31 mouse cellular contexts compared by ENCODE assay signal in the genomic region with DNA sequence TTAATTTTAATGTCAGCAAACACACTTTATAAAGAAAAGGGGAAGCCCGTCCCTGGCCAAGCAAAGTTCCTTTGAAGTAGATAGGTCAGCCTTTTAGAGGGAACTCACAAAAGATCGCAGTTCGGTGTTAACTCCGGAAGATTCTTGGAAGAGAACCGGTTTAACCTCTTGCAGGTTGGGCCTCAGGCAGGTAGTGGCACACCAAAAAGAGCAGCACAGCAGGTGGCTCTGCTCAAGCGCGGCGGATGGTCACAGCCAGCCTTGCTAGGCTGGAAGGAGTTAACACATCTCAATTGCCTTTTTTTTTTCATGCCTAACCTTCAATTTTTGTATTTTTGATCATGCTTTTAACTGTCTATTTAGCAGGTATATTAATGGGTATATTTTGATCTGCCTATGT.
A peak's percentile ranks its signal among the peaks of the same experiment; 100 is the strongest.
DNase-seq lines count a peak whose midpoint lies in the region; ATAC-seq lines count a peak whose summit lies in the region.
"Had no signal": no experiment of that assay in that cellular context is flagged by ENCODE, and none has a peak within 500 bp of the region (broad histone marks: within the 10 kb centered on the region; RNA-seq: fewer than 3 reads in every experiment).

No protein-coding gene starts in this region.

- no peaks in the 10 kb centered on the region for H3K9me3 ChIP-seq in heart, embryonic 16.5 days (replicated peaks; ENCODE audit: control insufficient read depth, low read length)
- no peaks in the 10 kb centered on the region for H3K9me3 ChIP-seq in midbrain, embryonic 11.5 days (ENCODE audit: control insufficient read depth, low read length)
- H3K9me3 ChIP-seq: heart, embryonic 10.5 days; limb, embryonic 10.5 days; limb, embryonic 15.5 days; liver, embryonic 13.5 days; megakaryocyte, embryonic 14.5 days; midbrain, embryonic 13.5 days; neural tube, embryonic 15.5 days; stomach, embryonic 15.5 days had no signal

- H3K4me2 ChIP-seq in heart, embryonic 16.5 days (ENCODE audit: low read depth, low read length) = peak overlapping the region; percentile 32
- no peak overlapping the region for H3K4me2 ChIP-seq in midbrain, embryonic 11.5 days
- H3K4me2 ChIP-seq: hindbrain, embryonic 14.5 days; limb, embryonic 15.5 days; liver, embryonic 13.5 days; midbrain, embryonic 13.5 days; neural tube, embryonic 15.5 days; stomach, embryonic 15.5 days had no signal

- H3K27ac ChIP-seq in heart, embryonic 16.5 days (ENCODE audit: low read length) = no peak overlapping the region
- H3K27ac ChIP-seq in midbrain, embryonic 11.5 days (ENCODE audit: low read depth, low read length) = no peak overlapping the region
- H3K27ac ChIP-seq: heart, embryonic 10.5 days; hindbrain, embryonic 14.5 days; kidney, postnatal 0 days; limb, embryonic 10.5 days; limb, embryonic 15.5 days; liver, embryonic 13.5 days; midbrain, embryonic 13.5 days; neural tube, embryonic 15.5 days; stomach, embryonic 15.5 days had no signal

- no peak for ATAC-seq in heart, embryonic 16.5 days (replicated peaks; ENCODE audit: extremely low read depth, insufficient read depth, low FRiP score)
- no peak for ATAC-seq in frontal cortex, adult (ENCODE audit: low TSS enrichment)
- no peak for ATAC-seq in midbrain, embryonic 11.5 days (ENCODE audit: low FRiP score)
- ATAC-seq: forebrain, embryonic 14.5 days; inflammation-experienced regulatory T-cells, adult 6 months; lung, postnatal 0 days; midbrain, embryonic 13.5 days; Patski had no signal

- H3K4me1 ChIP-seq in heart, embryonic 16.5 days (ENCODE audit: control insufficient read depth, insufficient read depth, low read length) = no peaks in the 10 kb centered on the region
- H3K4me1 ChIP-seq in midbrain, embryonic 11.5 days (ENCODE audit: control insufficient read depth, insufficient read depth, low read length) = no peaks in the 10 kb centered on the region
- H3K4me1 ChIP-seq: heart, embryonic 10.5 days; limb, embryonic 10.5 days; limb, embryonic 15.5 days; liver, embryonic 13.5 days; midbrain, embryonic 13.5 days; neural tube, embryonic 15.5 days; stomach, embryonic 15.5 days had no signal

- WGBS in heart, embryonic 16.5 days = 24% methylated on average over 8 of the region's 8 CpGs
- WGBS in midbrain, embryonic 11.5 days = 18% methylated on average over 8 of the region's 8 CpGs

- H3K4me3 ChIP-seq in heart, embryonic 16.5 days (ENCODE audit: low read length) = no peak overlapping the region
- no peak overlapping the region for H3K4me3 ChIP-seq in midbrain, embryonic 11.5 days (ENCODE audit: low read depth, low read length)
- H3K4me3 ChIP-seq: heart, embryonic 10.5 days; limb, embryonic 10.5 days; limb, embryonic 15.5 days; liver, embryonic 13.5 days; megakaryocyte, embryonic 14.5 days; midbrain, embryonic 13.5 days; neural tube, embryonic 15.5 days; stomach, embryonic 15.5 days had no signal

- H3K27me3 ChIP-seq in heart, embryonic 16.5 days (ENCODE audit: control insufficient read depth, insufficient read depth, low read length) = no peaks in the 10 kb centered on the region
- H3K27me3 ChIP-seq in midbrain, embryonic 11.5 days (ENCODE audit: control insufficient read depth, insufficient read depth, low read length) = no peaks in the 10 kb centered on the region
- H3K27me3 ChIP-seq: limb, embryonic 15.5 days; liver, embryonic 13.5 days; megakaryocyte, embryonic 14.5 days; midbrain, embryonic 13.5 days; neural tube, embryonic 15.5 days; Patski; stomach, embryonic 15.5 days had no signal

- peak; percentile 5 for DNase-seq in embryo, embryonic 10 days (ENCODE audit: low spot score)
- no peak for DNase-seq in embryo, embryonic 9.5 days (ENCODE audit: extremely low spot score)
- DNase-seq in heart, postnatal 4 days = no peak
- peak; percentile 75 for DNase-seq in ZHBTc4 (ENCODE audit: low read depth, low spot score)
- no peak for DNase-seq in midbrain, embryonic 11.5 days (ENCODE audit: low spot score, missing footprints)
- DNase-seq: adrenal gland, postnatal 25 days; cerebellum, adult 18-20 months; cerebellum, postnatal 10 days; gastrocnemius, postnatal 25 days; heart, adult 11 months; layer of hippocampus, postnatal 36 days; liver, embryonic 13.5 days; lung, adult 18-20 months; lung, postnatal 4 days; retina, postnatal 1 day; right cerebral cortex, postnatal 14 days had no signal

- no peak overlapping the region for H3K9ac ChIP-seq in heart, embryonic 16.5 days (ENCODE audit: low read length)
- no peak overlapping the region for H3K9ac ChIP-seq in midbrain, embryonic 11.5 days (ENCODE audit: low read length)
- H3K9ac ChIP-seq: hindbrain, embryonic 14.5 days; limb, embryonic 15.5 days; liver, embryonic 13.5 days; midbrain, embryonic 13.5 days; neural tube, embryonic 15.5 days; stomach, embryonic 15.5 days had no signal

- H3K36me3 ChIP-seq in heart, embryonic 16.5 days (ENCODE audit: control insufficient read depth, insufficient read depth) = no peaks in the 10 kb centered on the region
- H3K36me3 ChIP-seq in midbrain, embryonic 11.5 days (ENCODE audit: control insufficient read depth, insufficient read depth, low read length) = no peaks in the 10 kb centered on the region
- H3K36me3 ChIP-seq: heart, embryonic 10.5 days; limb, embryonic 10.5 days; limb, embryonic 15.5 days; liver, embryonic 13.5 days; midbrain, embryonic 13.5 days; neural tube, embryonic 15.5 days; stomach, embryonic 15.5 days had no signal

Comparison
In these comparisons a context has a peak if more than half of its experiments do, and no peak if none do; other contexts are left out.
1. DNase-seq: peak in embryo, embryonic 10 days (single experiment) and ZHBTc4 (single experiment); none in embryo, embryonic 9.5 days (single experiment), heart, postnatal 4 days (single experiment) and midbrain, embryonic 11.5 days (single experiment).